Mouse (Mus musculus): ENCODE measurements around the gene 1700022I11Rik. TPM values are rescaled to one million over a fixed set of nuclear protein-coding genes. Genes with fewer than 3 reads are reported as not detected.

The 1700022I11Rik gene
- polyA plus RNA-seq, 1 experiment from 2014 or later = 0.30 TPM

DNA sequence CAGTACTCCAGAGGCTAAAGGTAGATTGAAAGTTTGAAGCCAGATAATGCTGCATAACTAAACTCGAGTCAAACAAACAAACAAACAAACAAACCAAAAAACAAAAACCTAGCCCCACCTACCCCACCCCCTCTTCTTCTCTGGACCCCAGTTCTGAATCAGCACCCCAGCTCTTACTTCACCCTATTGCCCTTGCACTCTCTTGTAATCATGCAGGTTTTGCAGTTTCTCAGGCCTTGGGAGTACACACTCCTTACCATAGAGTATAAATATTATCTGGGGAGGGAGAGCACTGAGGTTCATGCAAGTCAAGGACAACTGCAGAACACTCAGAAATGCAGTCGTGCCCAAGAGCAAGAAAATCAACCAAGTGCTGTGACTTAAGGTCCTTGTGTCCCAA is 31.9 kb downstream of the 1700022I11Rik start:
- Histone ChIP-seq H3K27ac (ENCODE audit: low read length) (no peak overlapping the region), H3K4me2 (replicated peaks; ENCODE audit: low read depth, low read length) (no peak overlapping the region), H3K36me3 (ENCODE audit: insufficient read depth, low read length) (no peaks in the 10 kb centered on the region; the same call in 1 of the 2 replicates), H3K4me1 (ENCODE audit: insufficient read depth, low read depth, low read length) (peaks cover 13% of the 10 kb centered on the region; the same call in 1 of the 2 replicates), H3K9ac (replicated peaks; ENCODE audit: low read depth) (no peak overlapping the region), H3K27me3 (replicated peaks; ENCODE audit: insufficient read depth, low read length) (no peaks in the 10 kb centered on the region), H3K9me3 (ENCODE audit: low read length) (no peaks in the 10 kb centered on the region), H3K4me3 (ENCODE audit: low read depth, low read length) (no peak overlapping the region)
- 82% methylated on average over 2 of the region's 2 CpGs for WGBS
- no peak for ATAC-seq
- DNase-seq (ENCODE audit: low spot score) = no peak
- no peak for TF ChIP-seq CTCF (IDR thresholded peaks at IDR 0.05)
- no peak for TF ChIP-seq EP300 (IDR thresholded peaks at IDR 0.05)

DNA sequence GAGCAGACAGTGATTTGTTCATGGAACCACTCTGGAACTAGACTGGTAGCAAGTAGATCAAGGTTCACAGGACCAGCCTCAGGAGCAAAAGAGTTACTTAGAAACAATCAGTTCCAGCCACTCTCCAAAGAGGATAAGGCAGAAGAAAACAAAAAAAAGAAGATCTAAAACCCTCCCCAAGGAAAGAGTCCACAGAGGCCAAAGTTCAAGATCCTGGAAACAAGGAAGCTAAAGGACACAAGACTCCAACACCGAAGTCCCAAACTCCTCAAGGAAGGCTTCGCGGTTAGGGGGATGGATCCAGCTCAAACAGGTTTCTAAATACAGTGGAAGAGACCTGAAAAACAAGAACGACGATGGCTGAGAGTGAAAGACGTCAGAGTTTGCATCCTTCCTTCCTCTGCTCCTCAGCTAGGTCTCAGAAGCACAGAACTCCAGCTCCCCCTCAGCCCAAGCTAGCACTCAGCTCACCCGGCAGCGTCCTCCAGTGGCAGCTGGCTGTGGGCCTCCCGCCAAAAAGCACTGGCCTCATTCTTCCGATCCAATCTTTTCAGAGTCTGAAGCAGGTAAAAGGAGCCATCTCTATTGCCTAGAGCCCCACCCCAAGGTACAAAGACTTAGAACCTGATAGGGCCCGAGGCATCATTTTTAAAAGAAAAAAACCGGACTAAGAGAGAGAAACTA is 33.5 kb downstream of the 1700022I11Rik start:
- WGBS = 75% methylated on average over 12 of the region's 12 CpGs
- no peaks in the 10 kb centered on the region for H3K9me3 ChIP-seq (ENCODE audit: low read length)
- H3K4me2 ChIP-seq (replicated peaks; ENCODE audit: low read depth, low read length) = no peak overlapping the region
- H3K4me3 ChIP-seq (ENCODE audit: low read depth, low read length) = no peak overlapping the region
- TF ChIP-seq CTCF (IDR thresholded peaks at IDR 0.05) (no peak), EP300 (IDR thresholded peaks at IDR 0.05) (no peak)
- DNase-seq (ENCODE audit: low spot score) (no peak), ATAC-seq (no peak)
- no peak overlapping the region for H3K27ac ChIP-seq (ENCODE audit: low read length)
- H3K27me3 ChIP-seq (replicated peaks; ENCODE audit: insufficient read depth, low read length) = no peaks in the 10 kb centered on the region
- H3K9ac ChIP-seq (replicated peaks; ENCODE audit: low read depth) = no peak overlapping the region
- H3K4me1 ChIP-seq (ENCODE audit: insufficient read depth, low read depth, low read length) = peaks cover 10% of the 10 kb centered on the region; the same call in 1 of the 2 replicates
- no peaks in the 10 kb centered on the region; the same call in 1 of the 2 replicates for H3K36me3 ChIP-seq (ENCODE audit: insufficient read depth, low read length)

DNA sequence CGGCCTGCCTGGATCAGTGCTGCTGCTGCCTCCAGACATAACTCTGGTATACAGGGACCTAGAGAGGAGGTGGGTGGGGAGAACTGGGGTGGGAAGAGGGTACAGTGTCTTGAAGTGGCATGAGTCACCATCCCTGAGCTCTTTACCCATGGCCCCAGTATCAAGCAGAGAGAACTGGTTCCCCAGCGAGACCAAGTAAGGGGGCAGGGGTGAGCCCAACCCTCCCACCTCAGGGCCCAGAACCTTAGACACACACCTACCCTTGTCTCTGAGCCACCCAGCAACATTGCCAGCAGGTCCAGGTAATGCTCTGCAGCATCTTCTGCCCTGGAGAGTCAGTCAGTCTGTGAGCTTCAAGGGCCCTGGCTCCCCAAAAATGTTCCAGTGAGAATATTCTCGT is 35.5 kb downstream of the 1700022I11Rik start:
- TF ChIP-seq EP300 (IDR thresholded peaks at IDR 0.05) = no peak
- TF ChIP-seq CTCF (IDR thresholded peaks at IDR 0.05) = no peak
- no peaks in the 10 kb centered on the region for H3K27me3 ChIP-seq (replicated peaks; ENCODE audit: insufficient read depth, low read length)
- H3K27ac ChIP-seq (ENCODE audit: low read length) = no peak overlapping the region
- H3K4me3 ChIP-seq (ENCODE audit: low read depth, low read length) = no peak overlapping the region
- WGBS = 89% methylated on average over 3 of the region's 3 CpGs
- no peaks in the 10 kb centered on the region for H3K9me3 ChIP-seq (ENCODE audit: low read length)
- H3K4me2 ChIP-seq (replicated peaks; ENCODE audit: low read depth, low read length) = no peak overlapping the region
- ATAC-seq (no peak), DNase-seq (ENCODE audit: low spot score) (no peak)
- H3K4me1 ChIP-seq (ENCODE audit: insufficient read depth, low read depth, low read length) = no peaks in the 10 kb centered on the region
- H3K36me3 ChIP-seq (ENCODE audit: insufficient read depth, low read length) = no peaks in the 10 kb centered on the region; the same call in 1 of the 2 replicates
- no peak overlapping the region for H3K9ac ChIP-seq (replicated peaks; ENCODE audit: low read depth)

DNA sequence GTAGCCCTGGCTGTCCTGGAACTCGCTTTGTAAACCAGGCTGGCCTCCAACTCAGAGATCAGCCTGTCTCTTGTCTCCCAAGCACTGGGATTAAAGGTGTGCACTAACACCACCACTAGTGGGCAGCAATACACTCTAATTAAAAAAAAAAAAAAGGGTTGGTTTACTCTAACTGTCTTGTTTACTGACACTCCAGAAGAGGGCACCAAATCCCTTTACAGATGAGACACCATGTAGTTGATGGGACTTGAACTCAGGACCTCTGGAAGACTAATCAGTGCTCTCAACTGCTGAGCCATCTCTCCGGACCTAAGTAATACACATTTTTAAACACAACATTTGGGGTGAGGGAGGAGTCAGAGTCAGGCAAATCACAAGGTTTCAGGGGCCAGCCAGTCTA is 36.4 kb downstream of the 1700022I11Rik start:
- Histone ChIP-seq H3K27ac (ENCODE audit: low read length) (no peak overlapping the region), H3K36me3 (ENCODE audit: insufficient read depth, low read length) (no peaks in the 10 kb centered on the region; the same call in 1 of the 2 replicates), H3K9ac (replicated peaks; ENCODE audit: low read depth) (no peak overlapping the region), H3K4me1 (ENCODE audit: insufficient read depth, low read depth, low read length) (no peaks in the 10 kb centered on the region), H3K4me2 (replicated peaks; ENCODE audit: low read depth, low read length) (no peak overlapping the region), H3K27me3 (replicated peaks; ENCODE audit: insufficient read depth, low read length) (no peaks in the 10 kb centered on the region), H3K9me3 (ENCODE audit: low read length) (no peaks in the 10 kb centered on the region), H3K4me3 (ENCODE audit: low read depth, low read length) (no peak overlapping the region)
- 47% methylated on average over 2 of the region's 2 CpGs for WGBS
- TF ChIP-seq CTCF (IDR thresholded peaks at IDR 0.05) (peak; percentile 69), EP300 (IDR thresholded peaks at IDR 0.05) (no peak)
- ATAC-seq (no peak), DNase-seq (ENCODE audit: low spot score) (peak; percentile 72)

DNA sequence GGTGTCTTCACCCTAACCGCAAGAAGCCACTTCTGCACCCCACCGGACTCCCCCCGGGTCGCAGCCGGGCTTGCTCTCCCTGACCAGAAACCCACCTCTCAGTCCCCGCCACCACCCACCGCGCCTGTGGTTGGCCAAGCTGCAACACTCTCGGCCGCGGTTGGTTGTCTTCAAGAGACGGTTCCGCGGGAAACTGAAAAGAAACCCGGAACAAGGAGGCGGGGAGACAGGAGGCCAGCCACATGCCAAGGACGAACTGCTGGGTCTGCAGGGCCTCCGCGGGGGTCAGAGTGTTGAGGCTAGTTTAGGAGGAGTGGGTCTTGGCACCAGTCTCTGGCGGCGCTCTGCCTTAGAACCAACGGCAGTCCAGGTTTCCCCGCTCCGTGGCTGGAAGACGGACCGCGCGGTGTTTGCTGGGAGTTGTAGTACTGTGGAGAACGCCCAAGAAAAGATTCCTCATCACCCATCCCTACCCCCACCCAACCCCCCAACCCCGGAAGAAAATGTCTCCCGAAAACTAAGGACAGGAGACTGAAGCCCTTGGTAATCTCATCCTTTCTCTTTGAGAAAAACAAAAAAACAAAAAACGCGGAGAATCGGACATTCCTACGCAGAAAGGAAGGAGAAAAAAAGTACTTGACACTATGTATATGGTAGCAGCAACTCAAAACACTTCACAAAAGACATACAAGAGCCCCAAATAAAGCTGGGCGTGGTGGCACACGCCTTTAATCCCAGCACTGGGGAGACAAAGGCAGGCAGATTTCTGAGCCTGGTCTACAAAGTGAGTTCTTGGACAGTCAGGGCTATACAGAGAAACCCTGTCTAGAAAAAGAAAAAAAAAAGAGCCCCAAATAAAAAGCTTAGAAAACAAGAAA is 41.0 kb downstream of the 1700022I11Rik start, which contains the start of gene Fancg:
TSS of gene Fancg (minus strand) at position 346 of the 878 bp plus-strand sequence.
- DNase-seq (ENCODE audit: low spot score) = peak; percentile 83
- ATAC-seq = peak; percentile 91
- Histone ChIP-seq H3K4me2 (replicated peaks; ENCODE audit: low read depth, low read length) (peak within 1 kb of the TSS; percentile 78), H3K9me3 (ENCODE audit: low read length) (no peaks in the 10 kb centered on the region), H3K27me3 (replicated peaks; ENCODE audit: insufficient read depth, low read length) (no peaks in the 10 kb centered on the region), H3K27ac (ENCODE audit: low read length) (no peak within 1 kb of the TSS), H3K4me3 (ENCODE audit: low read depth, low read length) (peak within 1 kb of the TSS; percentile 88), H3K9ac (replicated peaks; ENCODE audit: low read depth) (peak within 1 kb of the TSS; percentile 59), H3K36me3 (ENCODE audit: insufficient read depth, low read length) (no peaks in the 10 kb centered on the region), H3K4me1 (ENCODE audit: insufficient read depth, low read depth, low read length) (no peaks in the 10 kb centered on the region)
- WGBS = under 1% methylated on average over 37 of the region's 37 CpGs
- no peak for TF ChIP-seq EP300 (IDR thresholded peaks at IDR 0.05)
- TF ChIP-seq CTCF (IDR thresholded peaks at IDR 0.05) = no peak

DNA sequence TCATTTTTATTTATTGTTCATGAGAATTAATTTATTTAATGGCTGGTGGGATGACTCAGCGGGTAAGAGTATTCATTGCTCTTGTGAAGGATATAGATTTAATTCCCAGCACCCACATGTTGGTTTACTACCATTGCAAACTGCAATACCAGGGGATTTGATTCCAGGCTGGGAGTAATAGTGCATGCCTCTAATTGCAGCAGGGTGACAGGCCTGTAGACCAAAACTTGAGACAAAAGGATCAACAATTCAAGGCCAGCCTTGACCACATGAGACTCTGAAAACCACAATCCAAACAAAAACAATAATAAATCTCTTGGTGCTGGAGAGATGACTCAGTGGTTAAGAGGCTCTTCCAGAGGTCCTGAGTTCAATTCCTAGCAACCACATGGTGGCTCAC is 42.7 kb downstream of the 1700022I11Rik start:
- DNase-seq (ENCODE audit: low spot score) = no peak
- no peaks in the 10 kb centered on the region for H3K27me3 ChIP-seq (replicated peaks; ENCODE audit: insufficient read depth, low read length)
- no peak overlapping the region for H3K27ac ChIP-seq (ENCODE audit: low read length)
- TF ChIP-seq CTCF (IDR thresholded peaks at IDR 0.05) (no peak), EP300 (IDR thresholded peaks at IDR 0.05) (no peak)
- ATAC-seq = no peak
- no peak overlapping the region for H3K4me2 ChIP-seq (replicated peaks; ENCODE audit: low read depth, low read length)
- no peak overlapping the region for H3K9ac ChIP-seq (replicated peaks; ENCODE audit: low read depth)
- no peaks in the 10 kb centered on the region for H3K4me1 ChIP-seq (ENCODE audit: insufficient read depth, low read depth, low read length)
- no peaks in the 10 kb centered on the region for H3K9me3 ChIP-seq (ENCODE audit: low read length)
- WGBS = 91% methylated on average over 1 of the region's 1 CpGs
- no peak overlapping the region for H3K4me3 ChIP-seq (ENCODE audit: low read depth, low read length)
- H3K36me3 ChIP-seq (ENCODE audit: insufficient read depth, low read length) = no peaks in the 10 kb centered on the region

All from lung, postnatal 0 days (tissue).